14 mouse cellular contexts compared by ENCODE assay signal in genomic region chr14:25745365-25746184, GRCm38 (mm10). TPM values are rescaled to one million over a fixed set of nuclear protein-coding genes. Genes with fewer than 3 reads are reported as not detected.
DNase-seq lines count a peak whose midpoint lies in the region; ATAC-seq and TF ChIP-seq lines count a peak whose summit lies in the region.
"Had no signal": no experiment of that assay in that cellular context is flagged by ENCODE, and none has a peak within 500 bp of the region (broad histone marks: within the 10 kb centered on the region; RNA-seq: fewer than 3 reads in every experiment).

No protein-coding gene starts in this region.

- no peaks in the 10 kb centered on the region for H3K27me3 ChIP-seq in heart, embryonic 10.5 days (ENCODE audit: insufficient read depth, poor library complexity, severe bottlenecking)
- H3K27me3 ChIP-seq in liver, embryonic 12.5 days (replicated peaks), result 0 out of 2 replicates have a peak, but pooled peaks cover 4% of the 10 kb centered on the region
- H3K27me3 ChIP-seq in stomach, postnatal 0 days (ENCODE audit: control insufficient read depth, insufficient read depth, low read length), result no peaks in the 10 kb centered on the region
- H3K27me3 ChIP-seq in midbrain, embryonic 10.5 days (ENCODE audit: low read depth, poor library complexity, severe bottlenecking), result no peaks in the 10 kb centered on the region
- H3K27me3 ChIP-seq: lung, embryonic 15.5 days; Patski; stomach, embryonic 15.5 days had no signal

- H3K9me3 ChIP-seq in heart, embryonic 10.5 days, result no peaks in the 10 kb centered on the region
- no peaks in the 10 kb centered on the region for H3K9me3 ChIP-seq in liver, embryonic 12.5 days (replicated peaks)
- H3K9me3 ChIP-seq in stomach, postnatal 0 days (ENCODE audit: control insufficient read depth, low read length), result no peaks in the 10 kb centered on the region
- H3K9me3 ChIP-seq in midbrain, embryonic 10.5 days (replicated peaks), result no peaks in the 10 kb centered on the region
- H3K9me3 ChIP-seq: lung, embryonic 15.5 days; stomach, embryonic 15.5 days had no signal

- DNase-seq in heart, embryonic 10.5 days (ENCODE audit: low spot score), result no peak
- no peak for DNase-seq in heart, postnatal 4 days
- DNase-seq in spleen, postnatal 36 days (ENCODE audit: low spot score in 2 of 2), result peak; percentile 46 to 47
- DNase-seq in spleen, adult 12 weeks (ENCODE audit: low spot score), result no peak
- no peak for DNase-seq in stomach, postnatal 0 days (ENCODE audit: low spot score)
- DNase-seq in midbrain, embryonic 10.5 days (ENCODE audit: low spot score), result no peak
- no peak for DNase-seq in layer of hippocampus, postnatal 14 days (ENCODE audit: low spot score in 2 of 2)
- DNase-seq: cerebellum, postnatal 25 days; gastrocnemius, postnatal 25 days; retina, postnatal 1 day had no signal

- H3K9ac ChIP-seq in liver, embryonic 12.5 days, result no peak overlapping the region
- no peak overlapping the region for H3K9ac ChIP-seq in stomach, postnatal 0 days (ENCODE audit: low read length)
- H3K9ac ChIP-seq: lung, embryonic 15.5 days; stomach, embryonic 15.5 days had no signal

- no peak for TF ChIP-seq EP300 in stomach, postnatal 0 days (optimal IDR thresholded peaks at IDR 0.05)

- 37% methylated on average over 11 of the region's 11 CpGs for WGBS in heart, embryonic 10.5 days
- 29% methylated on average over 11 of the region's 11 CpGs for WGBS in liver, embryonic 12.5 days (ENCODE audit: insufficient replicate concordance)
- WGBS in stomach, postnatal 0 days, result 57% methylated on average over 11 of the region's 11 CpGs
- 72% methylated on average over 11 of the region's 11 CpGs for whole genome bisulfite sequencing in midbrain, embryonic 10.5 days

- ATAC-seq in liver, embryonic 12.5 days, result peak; percentile 30; the same call in 1 of the 2 replicates
- ATAC-seq in stomach, postnatal 0 days (ENCODE audit: low FRiP score, low TSS enrichment), result no peak
- ATAC-seq: Patski had no signal

- H3K36me3 ChIP-seq in heart, embryonic 10.5 days, result peaks cover 26% of the 10 kb centered on the region; the same call in 1 of the 2 replicates
- peaks cover 2% of the 10 kb centered on the region; the same call in 1 of the 2 replicates for H3K36me3 ChIP-seq in liver, embryonic 12.5 days
- peaks cover 2% of the 10 kb centered on the region; the same call in 1 of the 2 replicates for H3K36me3 ChIP-seq in stomach, postnatal 0 days (ENCODE audit: control insufficient read depth, insufficient read depth, low read length)
- no peaks in the 10 kb centered on the region for H3K36me3 ChIP-seq in midbrain, embryonic 10.5 days

- peaks cover 76% of the 10 kb centered on the region for H3K4me1 ChIP-seq in heart, embryonic 10.5 days
- H3K4me1 ChIP-seq in liver, embryonic 12.5 days, result peaks cover 33% of the 10 kb centered on the region
- no peaks in the 10 kb centered on the region for H3K4me1 ChIP-seq in stomach, postnatal 0 days (replicated peaks; ENCODE audit: control insufficient read depth, insufficient read depth)
- peaks cover 13% of the 10 kb centered on the region for H3K4me1 ChIP-seq in midbrain, embryonic 10.5 days

- peak overlapping the region; percentile 30 for H3K27ac ChIP-seq in heart, embryonic 10.5 days
- H3K27ac ChIP-seq in liver, embryonic 12.5 days, result peak overlapping the region; percentile 38
- H3K27ac ChIP-seq in stomach, postnatal 0 days (replicated peaks), result no peak overlapping the region
- H3K27ac ChIP-seq in midbrain, embryonic 10.5 days (replicated peaks), result no peak overlapping the region
- H3K27ac ChIP-seq: lung, embryonic 15.5 days; stomach, embryonic 15.5 days had no signal

- no peak overlapping the region for H3K4me2 ChIP-seq in liver, embryonic 12.5 days
- H3K4me2 ChIP-seq in stomach, postnatal 0 days (replicated peaks; ENCODE audit: low read depth), result no peak overlapping the region
- H3K4me2 ChIP-seq: lung, embryonic 15.5 days; stomach, embryonic 15.5 days had no signal

- peak; percentile 39 for TF ChIP-seq CTCF in stomach, postnatal 0 days (IDR thresholded peaks at IDR 0.05; ENCODE audit: low read depth)

- H3K4me3 ChIP-seq in heart, embryonic 10.5 days, result no peak overlapping the region
- H3K4me3 ChIP-seq in liver, embryonic 12.5 days, result no peak overlapping the region
- no peak overlapping the region for H3K4me3 ChIP-seq in stomach, postnatal 0 days (ENCODE audit: low read depth, low read length)
- no peak overlapping the region for H3K4me3 ChIP-seq in midbrain, embryonic 10.5 days
- H3K4me3 ChIP-seq: lung, embryonic 15.5 days; stomach, embryonic 15.5 days had no signal

RNA-seq across cellular contexts. Expression of gene Zcchc24, which starts 23.3 kb away (rescaled TPM):
- polyA plus RNA-seq in heart, embryonic 10.5 days (2016; fragmentation: Nextera tagmentation; extraction: Ambion mirVana), result 15.2 and 16.9 TPM in 2 replicates
- 10 to 100 TPM; 48.6 to 52.2 TPM for total RNA-seq in heart, postnatal 4 days (2021)
- 6.9 and 7.8 TPM in 2 replicates for polyA plus RNA-seq in liver, embryonic 12.5 days (2016; fragmentation: Nextera tagmentation; extraction: Ambion mirVana)
- 11.3 and 11.9 TPM in 2 replicates for polyA plus RNA-seq in stomach, postnatal 0 days (2015; fragmentation: Nextera tagmentation; extraction: Ambion mirVana)
- polyA plus RNA-seq in midbrain, embryonic 10.5 days (2016; fragmentation: Nextera tagmentation; extraction: Ambion mirVana), result 6.4 and 9.9 TPM in 2 replicates
- 10 to 100 TPM; 60.4 to 63.5 TPM for total RNA-seq in layer of hippocampus, postnatal 14 days (2021)

RNA-seq across cellular contexts. Expression of gene Ppif, which starts 51.6 kb away (rescaled TPM):
- polyA plus RNA-seq in heart, embryonic 10.5 days (2016; fragmentation: Nextera tagmentation; extraction: Ambion mirVana), result 65.7 and 104 TPM in 2 replicates
- total RNA-seq in heart, postnatal 4 days (2021), result 100 to 1,000 TPM; 188 to 208 TPM
- 46.8 and 48.4 TPM in 2 replicates for polyA plus RNA-seq in liver, embryonic 12.5 days (2016; fragmentation: Nextera tagmentation; extraction: Ambion mirVana)
- polyA plus RNA-seq in stomach, postnatal 0 days (2015; fragmentation: Nextera tagmentation; extraction: Ambion mirVana), result 66.1 and 74.6 TPM in 2 replicates
- 54.7 and 56.1 TPM in 2 replicates for polyA plus RNA-seq in midbrain, embryonic 10.5 days (2016; fragmentation: Nextera tagmentation; extraction: Ambion mirVana)
- total RNA-seq in layer of hippocampus, postnatal 14 days (2021), result 10 to 100 TPM; 27.6 to 27.7 TPM

Comparison
In these comparisons a context has a peak if more than half of its experiments do, and no peak if none do; other contexts are left out.
1. DNase-seq: peak in spleen, postnatal 36 days (2 of 2); none in heart, embryonic 10.5 days (single experiment), heart, postnatal 4 days (single experiment), spleen, adult 12 weeks (single experiment), stomach, postnatal 0 days (single experiment), midbrain, embryonic 10.5 days (single experiment) and layer of hippocampus, postnatal 14 days (0 of 2).
2. H3K27ac ChIP-seq: peak in heart, embryonic 10.5 days (single experiment) and liver, embryonic 12.5 days (single experiment); none in stomach, postnatal 0 days (single experiment) and midbrain, embryonic 10.5 days (single experiment).